Mouse (Mus musculus) heart, postnatal 0 days (tissue): ENCODE results near the gene Spata19. TPM values are rescaled to one million over a fixed set of nuclear protein-coding genes. Genes with fewer than 3 reads are reported as not detected.

Experiments used
- ATAC-seq: fragments of 200-750 bp; cut with Nextera tagmentation; 2 replicates; pipeline ENCODE4 v1.8.0; 2017; ENCODE audit warnings: low read depth, moderate number of reproducible peaks, moderate library complexity; ENCODE audit not compliant: insufficient read depth
- DNase-seq: peaks from one replicate; pipeline ENCODE4 v3.0.0-alpha.2; 2016; ENCODE audit warnings: low spot score
- H3K27ac ChIP-seq: fragments of 300-500 bp; sonication (generic); 2 replicates; pipeline ENCODE4 v1.5.1; 2014; ENCODE audit warnings: low read depth, mild to moderate bottlenecking
- H3K27me3 ChIP-seq: fragments of 300-500 bp; sonication (generic); 2 replicates; pipeline ENCODE4 v1.6.1; 2014; ENCODE audit warnings: low read length, mixed read lengths; ENCODE audit not compliant: control insufficient read depth, insufficient read depth
- H3K36me3 ChIP-seq: fragments of 300-500 bp; sonication (generic); replicated peaks from 2 replicates; pipeline ENCODE4 v1.6.1; 2014; ENCODE audit warnings: low read length, mixed read lengths; ENCODE audit not compliant: control insufficient read depth, insufficient read depth
- H3K4me1 ChIP-seq: fragments of 300-500 bp; sonication (generic); 2 replicates; pipeline ENCODE4 v1.6.1; 2014; ENCODE audit warnings: antibody characterized with exemption; ENCODE audit not compliant: control insufficient read depth, insufficient read depth
- H3K4me2 ChIP-seq: fragments of 300-500 bp; sonication (generic); 2 replicates; pipeline ENCODE4 v1.6.1; 2014; ENCODE audit warnings: low read depth, mild to moderate bottlenecking, low read length, moderate library complexity
- H3K4me3 ChIP-seq: fragments of 300-500 bp; sonication (generic); 2 replicates; pipeline ENCODE4 v1.5.1; 2014; ENCODE audit warnings: low read depth, low read length
- H3K9ac ChIP-seq: fragments of 300-500 bp; sonication (generic); replicated peaks from 2 replicates; pipeline ENCODE4 v1.6.1; 2014; ENCODE audit warnings: low read depth, low read length, mixed read lengths
- H3K9me3 ChIP-seq: fragments of 300-500 bp; sonication (generic); replicated peaks from 2 replicates; pipeline ENCODE4 v1.6.1; 2016; ENCODE audit warnings: low read length; ENCODE audit not compliant: control insufficient read depth
- CTCF ChIP-seq: IDR thresholded peaks from 2 replicates; pipeline ENCODE4 v1.5.1; 2016; ENCODE audit warnings: antibody characterized with exemption, control low read depth, low read depth
- EP300 ChIP-seq: IDR thresholded peaks from 2 replicates; pipeline ENCODE4 v1.6.1; 2016; ENCODE audit warnings: antibody characterized with exemption, low read depth
- WGBS: fragments of 180-500 bp; shearing (Covaris S2); extraction: QIAGEN DNeasy Blood & Tissue Kit; methylation state at CpG from one replicate; pipeline ENCODE4 v1.1.7; 2014; 5-methylcytosine and 5-hydroxymethylcytosine counted together
- polyA plus RNA-seq: library from polyadenylated mRNA; unstranded; fragments of >200 nt; fragmentation: Nextera tagmentation; extraction: Ambion mirVana; gene quantifications from 2 replicates; pipeline ENCODE4 v1.2.1, GENCODE M21; 2015
- total RNA-seq: library from RNA; depleted of rRNA; stranded (reverse); fragments of >200 nt; gene quantifications from 2 replicates; pipeline ENCODE4 v1.2.3, GENCODE M21; 2014; ENCODE audit warnings: low replicate concordance; rRNA removed

Gene Spata19
- total RNA-seq (not detected in 2 replicates), polyA plus RNA-seq (not detected in 2 replicates)

DNA sequence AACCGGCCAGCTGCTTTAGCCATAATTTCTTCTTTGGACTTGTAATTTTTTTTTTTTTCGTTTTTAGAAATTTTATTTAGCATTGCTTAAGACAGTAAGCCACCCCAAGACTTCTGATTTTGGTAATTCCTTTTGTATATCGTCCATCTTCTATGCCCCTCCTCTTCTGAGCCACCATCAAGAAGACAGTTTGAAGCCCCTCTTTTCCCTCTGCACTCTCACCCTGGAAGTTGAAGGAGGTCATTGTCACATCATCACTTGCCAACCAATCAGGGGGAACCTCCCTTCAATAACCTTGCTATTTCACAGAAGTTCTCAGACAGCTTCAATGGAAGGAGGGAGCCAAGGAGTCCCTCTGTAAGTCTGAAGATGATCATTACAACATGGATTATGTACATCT, at the start of gene Spata19:
Gene Spata19, plus strand, starts transcription at position 301 of the 400 bp plus-strand sequence.
- Histone ChIP-seq H3K4me1 (no peaks in the 10 kb centered on the region), H3K4me3 (no peak within 1 kb of the TSS), H3K9me3 (no peaks in the 10 kb centered on the region), H3K27me3 (no peaks in the 10 kb centered on the region), H3K36me3 (no peaks in the 10 kb centered on the region), H3K27ac (no peak within 1 kb of the TSS), H3K4me2 (no peak within 1 kb of the TSS), H3K9ac (no peak within 1 kb of the TSS)
- TF ChIP-seq EP300, result no peak
- no peak for TF ChIP-seq CTCF
- WGBS, result 60% methylated on average over 3 of the region's 3 CpGs
- no peak for DNase-seq
- no peak for ATAC-seq

- TF ChIP-seq EP300 (no peak), CTCF (no peak)
- H3K4me3 ChIP-seq, result no peak overlapping the region
- ATAC-seq (no peak), DNase-seq (no peak)
- no peaks in the 10 kb centered on the region for H3K9me3 ChIP-seq
- no peaks in the 10 kb centered on the region for H3K27me3 ChIP-seq
- 69% methylated on average over 7 of the region's 7 CpGs for WGBS
- no peak overlapping the region for H3K4me2 ChIP-seq
- H3K9ac ChIP-seq, result no peak overlapping the region
- no peak overlapping the region for H3K27ac ChIP-seq
- no peaks in the 10 kb centered on the region for H3K4me1 ChIP-seq
- no peaks in the 10 kb centered on the region for H3K36me3 ChIP-seq
Observed at GRCm38 (mm10) chr9:27353082-27353481, 43.5 kb upstream of the Spata19 start.

GRCm38 (mm10) chr9:27357893-27358292, 38.7 kb upstream of the Spata19 start:
- no peak overlapping the region for H3K9ac ChIP-seq
- no peak overlapping the region for H3K27ac ChIP-seq
- H3K9me3 ChIP-seq, result no peaks in the 10 kb centered on the region
- DNase-seq, result no peak
- H3K4me3 ChIP-seq, result no peak overlapping the region
- no peaks in the 10 kb centered on the region for H3K4me1 ChIP-seq
- H3K27me3 ChIP-seq, result no peaks in the 10 kb centered on the region
- no peaks in the 10 kb centered on the region for H3K36me3 ChIP-seq
- TF ChIP-seq EP300 (no peak), CTCF (no peak)
- WGBS, result 75% methylated on average over 6 of the region's 6 CpGs
- no peak for ATAC-seq
- no peak overlapping the region for H3K4me2 ChIP-seq

- WGBS, result 56% methylated on average over 2 of the region's 2 CpGs
- no peaks in the 10 kb centered on the region for H3K4me1 ChIP-seq
- H3K4me3 ChIP-seq, result no peak overlapping the region
- no peak for DNase-seq
- no peaks in the 10 kb centered on the region for H3K27me3 ChIP-seq
- ATAC-seq, result no peak
- H3K27ac ChIP-seq, result no peak overlapping the region
- H3K9ac ChIP-seq, result no peak overlapping the region
- no peaks in the 10 kb centered on the region for H3K36me3 ChIP-seq
- TF ChIP-seq CTCF, result no peak
- no peak for TF ChIP-seq EP300
- H3K4me2 ChIP-seq, result no peak overlapping the region
- no peaks in the 10 kb centered on the region for H3K9me3 ChIP-seq
Observed at GRCm38 (mm10) chr9:27367231-27367630, 29.4 kb upstream of the Spata19 start.

DNA sequence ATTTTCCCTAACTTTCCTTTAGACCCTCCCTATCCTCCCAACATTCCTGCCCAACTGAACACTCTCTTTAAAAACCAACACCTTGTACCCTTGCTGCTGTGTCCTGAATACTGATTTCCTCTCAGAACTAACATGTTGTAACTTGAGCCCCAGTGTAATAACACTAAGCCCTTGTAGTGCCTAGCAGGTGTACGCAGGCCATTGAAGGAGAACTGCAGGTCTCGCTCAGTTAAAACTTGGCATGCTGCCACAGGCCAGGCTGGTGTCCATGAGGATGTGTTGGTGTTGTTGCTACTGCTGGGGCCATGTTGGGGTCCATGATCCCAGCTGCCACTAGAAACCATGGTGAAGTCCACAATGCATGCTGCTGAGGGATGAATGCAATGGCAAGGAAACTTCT, 27.5 kb upstream of the Spata19 start:
- Histone ChIP-seq H3K27me3 (no peaks in the 10 kb centered on the region), H3K9ac (no peak overlapping the region), H3K36me3 (no peaks in the 10 kb centered on the region), H3K4me3 (no peak overlapping the region), H3K4me2 (no peak overlapping the region), H3K9me3 (no peaks in the 10 kb centered on the region), H3K27ac (no peak overlapping the region), H3K4me1 (no peaks in the 10 kb centered on the region)
- ATAC-seq (no peak), DNase-seq (no peak)
- TF ChIP-seq EP300 (no peak), CTCF (no peak)
- WGBS, result 76% methylated on average over 2 of the region's 2 CpGs

DNA sequence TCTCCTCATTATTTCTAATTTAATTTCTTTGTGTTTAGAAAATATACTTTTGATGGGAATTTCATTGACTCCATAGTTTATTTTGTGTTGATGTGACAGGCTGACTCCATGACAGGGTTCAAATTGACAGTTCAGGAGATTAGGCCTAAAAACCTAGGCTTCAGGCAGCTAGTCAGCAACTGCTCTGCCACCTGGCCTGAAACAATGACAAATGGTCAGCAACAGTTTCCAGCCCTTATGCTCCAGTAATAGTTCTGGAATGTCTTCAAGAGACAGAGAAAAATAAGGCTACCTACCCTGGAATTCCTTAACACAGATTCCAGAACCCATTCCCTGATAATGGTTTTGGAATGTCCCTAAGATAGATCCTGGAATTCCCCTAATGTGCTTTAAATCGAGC, 20.9 kb upstream of the Spata19 start:
- H3K4me3 ChIP-seq, result no peak overlapping the region
- H3K27ac ChIP-seq, result no peak overlapping the region
- WGBS, result 13% methylated on average over 1 of the region's 1 CpGs
- no peak overlapping the region for H3K9ac ChIP-seq
- no peaks in the 10 kb centered on the region for H3K36me3 ChIP-seq
- no peaks in the 10 kb centered on the region for H3K9me3 ChIP-seq
- no peaks in the 10 kb centered on the region for H3K4me1 ChIP-seq
- TF ChIP-seq CTCF, result no peak
- TF ChIP-seq EP300, result no peak
- DNase-seq (no peak), ATAC-seq (no peak)
- H3K27me3 ChIP-seq, result no peaks in the 10 kb centered on the region
- no peak overlapping the region for H3K4me2 ChIP-seq
